Mouse (Mus musculus) heart, embryonic 10.5 days (tissue): ENCODE results near the gene Srf. TPM values are rescaled to one million over a fixed set of nuclear protein-coding genes. Genes with fewer than 3 reads are reported as not detected.
A peak's percentile ranks its signal among the peaks of the same experiment; 100 is the strongest.
"Not testable (repeated sequence)": the region's sequence is repeated elsewhere in the genome, so short reads cannot be mapped to it uniquely, and the experiment has no call there.

Experiments used
- DNase-seq: peaks from one replicate; pipeline ENCODE4 v3.0.0-alpha.2; 2017; ENCODE audit warnings: low spot score
- H3K27ac ChIP-seq: fragments of 300-500 bp; sonication (generic); 2 replicates; pipeline ENCODE4 v1.5.1; 2016; ENCODE audit warnings: mild to moderate bottlenecking
- H3K27me3 ChIP-seq: fragments of 300-500 bp; sonication (generic); 2 replicates; pipeline ENCODE4 v1.6.1; 2016; ENCODE audit warnings: mild to moderate bottlenecking; ENCODE audit not compliant: poor library complexity, insufficient read depth, severe bottlenecking
- H3K36me3 ChIP-seq: fragments of 300-500 bp; sonication (generic); 2 replicates; pipeline ENCODE4 v1.6.1; 2016; ENCODE audit warnings: mild to moderate bottlenecking, moderate library complexity
- H3K4me1 ChIP-seq: fragments of 300-500 bp; sonication (generic); 2 replicates; pipeline ENCODE4 v1.6.1; 2016; ENCODE audit warnings: mild to moderate bottlenecking
- H3K4me3 ChIP-seq: fragments of 300-500 bp; sonication (generic); 2 replicates; pipeline ENCODE4 v1.5.1; 2016; ENCODE audit warnings: mild to moderate bottlenecking, moderate library complexity
- H3K9me3 ChIP-seq: fragments of 300-500 bp; sonication (generic); 2 replicates; pipeline ENCODE4 v1.6.1; 2016; ENCODE audit warnings: mild to moderate bottlenecking, moderate library complexity
- WGBS: fragments of 180-500 bp; shearing (Covaris S2); methylation state at CpG from one replicate; pipeline ENCODE4 v1.1.7; 2016; 5-methylcytosine and 5-hydroxymethylcytosine counted together
- polyA plus RNA-seq: library from polyadenylated mRNA; unstranded; fragments of >200 nt; fragmentation: Nextera tagmentation; extraction: Ambion mirVana; gene quantifications from 2 replicates; pipeline ENCODE4 v1.2.1, GENCODE M21; 2016

Gene Srf
- polyA plus RNA-seq, 1 experiment from 2014 or later = 15.7 TPM

DNA sequence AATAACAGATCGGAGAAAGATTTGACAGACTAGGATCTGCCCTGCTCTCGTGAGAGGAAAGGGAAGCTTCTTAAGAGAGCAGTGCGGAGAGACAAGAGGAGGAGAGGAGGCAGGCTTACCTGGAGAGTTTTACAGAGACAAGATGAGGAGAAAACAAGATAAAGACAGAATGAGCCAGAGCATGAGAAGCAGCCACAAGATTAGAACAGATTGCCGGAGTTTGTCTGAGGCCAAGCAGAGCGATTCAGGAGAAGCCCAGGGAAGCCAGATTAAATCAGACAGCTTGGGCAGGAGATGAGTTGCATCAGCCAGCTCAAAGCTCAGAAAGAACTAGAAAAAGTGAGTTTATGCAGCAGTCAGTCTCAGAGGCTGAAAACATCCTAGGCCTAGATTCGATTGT, 32.9 kb upstream of the Srf start:
- Histone ChIP-seq H3K27me3 (no peaks in the 10 kb centered on the region), H3K27ac (no peak overlapping the region), H3K4me1 (peaks cover 17% of the 10 kb centered on the region), H3K4me3 (no peak overlapping the region), H3K9me3 (no peaks in the 10 kb centered on the region), H3K36me3 (peaks cover 77% of the 10 kb centered on the region)
- DNase-seq = no peak
- WGBS = 82% methylated on average over 6 of the region's 6 CpGs

DNA sequence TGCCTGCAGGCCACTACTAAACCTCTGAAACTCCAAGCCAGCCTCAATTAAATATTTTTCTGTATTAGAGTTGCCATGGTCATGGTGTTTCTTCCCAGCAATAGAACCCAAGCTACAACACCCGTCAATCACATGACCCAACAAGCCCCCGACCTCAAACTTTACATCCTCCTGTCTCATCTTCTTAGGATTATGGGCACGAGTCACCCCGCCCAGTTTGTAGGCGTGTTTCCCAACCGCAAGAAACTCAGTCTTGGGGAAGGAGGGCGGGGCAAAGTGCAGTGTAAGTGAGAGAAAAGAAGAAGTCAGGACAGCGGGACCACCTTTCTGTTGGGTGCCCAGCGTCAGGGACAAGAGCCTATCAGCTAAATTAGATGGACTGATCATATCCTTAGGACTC, 32.2 kb upstream of the Srf start:
- no peak for DNase-seq
- 80% methylated on average over 9 of the region's 9 CpGs for WGBS
- H3K27ac ChIP-seq = no peak overlapping the region
- no peak overlapping the region for H3K4me3 ChIP-seq
- peaks cover 14% of the 10 kb centered on the region for H3K4me1 ChIP-seq
- H3K27me3 ChIP-seq = no peaks in the 10 kb centered on the region
- H3K9me3 ChIP-seq = no peaks in the 10 kb centered on the region
- peaks cover 78% of the 10 kb centered on the region for H3K36me3 ChIP-seq

DNA sequence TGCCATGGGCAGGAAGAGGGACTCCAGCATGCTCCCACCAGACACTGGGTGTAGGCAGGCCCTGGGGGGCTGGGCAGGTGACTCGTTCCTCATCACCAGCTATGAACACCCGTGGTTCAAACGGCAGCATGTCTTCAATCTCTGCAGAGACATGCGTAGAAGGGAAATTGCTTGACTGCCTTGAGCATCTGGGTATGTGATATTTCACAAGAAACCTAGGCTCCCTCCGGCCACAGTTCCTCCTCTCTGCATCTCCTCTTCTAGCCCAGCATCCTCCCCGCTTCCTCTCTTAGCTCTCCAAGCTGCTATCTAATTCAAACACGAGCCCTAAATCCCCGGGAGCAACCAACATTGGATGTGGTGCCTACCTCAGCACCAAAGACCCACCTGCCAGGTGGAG, 30.4 kb upstream of the Srf start:
- Histone ChIP-seq H3K27ac (no peak overlapping the region), H3K9me3 (no peaks in the 10 kb centered on the region), H3K4me3 (no peak overlapping the region), H3K4me1 (peaks cover 3% of the 10 kb centered on the region; the same call in 1 of the 2 replicates), H3K36me3 (peaks cover 85% of the 10 kb centered on the region), H3K27me3 (no peaks in the 10 kb centered on the region)
- WGBS = 86% methylated on average over 8 of the region's 8 CpGs
- no peak for DNase-seq

DNA sequence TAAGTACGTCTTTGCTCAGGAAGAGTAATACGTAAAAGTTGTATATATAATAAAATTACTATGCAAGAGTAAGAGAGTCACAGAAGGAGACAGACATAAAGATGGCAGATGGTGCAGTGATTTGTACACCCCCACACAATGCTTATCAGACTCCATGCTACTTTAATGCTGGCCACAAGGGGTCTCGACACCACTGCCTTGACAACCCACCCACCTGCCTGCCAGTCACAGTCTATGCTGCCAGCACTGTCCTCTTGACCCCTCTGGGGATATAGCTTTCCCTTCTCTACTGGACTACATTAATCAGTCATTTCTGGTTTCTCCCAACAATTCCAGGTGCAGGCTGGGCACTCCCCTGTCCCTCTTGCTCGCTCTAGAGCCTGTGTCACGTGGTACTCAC, 22.7 kb upstream of the Srf start:
- DNase-seq = no peak
- no peak overlapping the region for H3K27ac ChIP-seq
- H3K4me1 ChIP-seq = no peaks in the 10 kb centered on the region
- H3K9me3 ChIP-seq = no peaks in the 10 kb centered on the region
- H3K4me3 ChIP-seq = no peak overlapping the region
- WGBS = 77% methylated on average over 5 of the region's 5 CpGs
- no peaks in the 10 kb centered on the region for H3K27me3 ChIP-seq
- H3K36me3 ChIP-seq = peaks cover 85% of the 10 kb centered on the region

DNA sequence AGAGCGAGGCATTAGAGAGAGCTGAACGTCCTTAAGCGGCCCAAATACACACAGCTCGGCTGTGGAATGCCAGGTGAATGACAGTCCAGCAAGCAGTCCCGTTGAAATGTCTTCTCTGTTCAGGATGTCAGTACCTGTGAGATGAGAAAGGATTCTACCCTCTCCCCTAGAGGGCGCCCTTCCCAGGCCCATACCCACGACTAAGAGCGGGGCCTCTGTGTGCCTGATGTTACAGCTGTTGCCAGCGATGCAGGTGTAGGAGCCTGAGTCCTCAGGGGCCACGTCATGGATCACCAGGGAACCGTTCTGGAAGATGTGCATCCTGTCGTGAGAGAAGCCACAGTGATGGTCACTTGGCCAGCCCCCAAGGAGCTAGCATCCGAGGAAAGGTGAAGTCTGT, 20.1 kb upstream of the Srf start:
- Histone ChIP-seq H3K4me1 (no peaks in the 10 kb centered on the region), H3K27me3 (no peaks in the 10 kb centered on the region), H3K27ac (no peak overlapping the region), H3K4me3 (no peak overlapping the region), H3K36me3 (peaks cover 90% of the 10 kb centered on the region), H3K9me3 (no peaks in the 10 kb centered on the region)
- 83% methylated on average over 13 of the region's 13 CpGs for WGBS
- DNase-seq = no peak

- 84% methylated on average over 7 of the region's 7 CpGs for WGBS
- no peak for DNase-seq
- Histone ChIP-seq H3K4me1 (no peaks in the 10 kb centered on the region), H3K4me3 (no peak overlapping the region), H3K27ac (no peak overlapping the region), H3K9me3 (no peaks in the 10 kb centered on the region), H3K27me3 (no peaks in the 10 kb centered on the region), H3K36me3 (peaks cover 90% of the 10 kb centered on the region)
Measured at GRCm38 (mm10) chr17:46574535-46574934, 18.6 kb upstream of the Srf start.

DNA sequence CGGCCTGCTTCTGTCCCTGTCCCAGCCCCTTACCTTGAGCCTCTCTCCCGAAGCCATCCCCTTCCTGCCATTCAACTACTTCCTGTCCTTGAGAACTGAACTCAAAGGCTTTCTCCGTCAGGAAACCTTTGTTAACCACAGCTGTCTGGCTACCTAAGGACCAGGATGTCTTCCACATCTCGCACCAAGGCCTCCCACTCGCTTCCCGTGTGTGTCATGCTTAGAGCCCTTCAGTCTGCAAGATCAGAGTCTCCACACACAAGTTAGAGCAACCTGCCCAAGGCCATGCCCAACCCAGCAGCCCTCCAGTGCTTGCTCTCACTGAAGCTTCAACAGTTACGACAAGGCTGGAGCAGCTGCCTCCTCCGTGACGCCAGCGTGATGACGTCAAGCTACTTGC, 15.0 kb upstream of the Srf start:
- Histone ChIP-seq H3K4me1 (no peaks in the 10 kb centered on the region), H3K4me3 (no peak overlapping the region), H3K36me3 (peaks cover 94% of the 10 kb centered on the region), H3K9me3 (no peaks in the 10 kb centered on the region), H3K27ac (no peak overlapping the region), H3K27me3 (no peaks in the 10 kb centered on the region)
- WGBS = 77% methylated on average over 11 of the region's 11 CpGs
- no peak for DNase-seq

GRCm38 (mm10) chr17:46559146-46559545, 3.2 kb upstream of the Srf start:
- 91% methylated on average over 6 of the region's 6 CpGs for WGBS
- no peak for DNase-seq
- Histone ChIP-seq H3K4me1 (peaks cover 18% of the 10 kb centered on the region), H3K27ac (no peak overlapping the region), H3K4me3 (no peak overlapping the region), H3K27me3 (no peaks in the 10 kb centered on the region), H3K36me3 (peaks cover 10% of the 10 kb centered on the region), H3K9me3 (no peaks in the 10 kb centered on the region)

DNA sequence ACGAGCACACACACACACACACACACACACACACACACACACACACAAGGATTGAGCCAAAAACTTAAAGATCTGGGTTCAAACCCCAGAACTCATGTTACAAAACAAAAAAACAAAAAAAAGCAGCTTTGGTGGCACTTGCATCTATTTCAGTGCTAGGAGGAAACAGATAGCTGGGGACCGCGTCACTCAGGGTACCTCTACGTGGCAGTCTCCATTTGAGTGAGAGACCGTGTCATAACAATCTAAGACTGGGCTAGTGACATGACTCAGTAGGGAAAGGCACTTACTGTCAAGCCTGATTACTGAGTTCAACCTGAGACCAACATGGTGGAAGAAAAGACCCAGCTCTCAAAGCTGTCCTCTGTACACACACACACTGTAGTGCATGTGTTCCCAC, 2.2 kb upstream of the Srf start:
- Histone ChIP-seq H3K4me3 (no peak overlapping the region), H3K27me3 (no peaks in the 10 kb centered on the region), H3K9me3 (no peaks in the 10 kb centered on the region), H3K36me3 (no peaks in the 10 kb centered on the region), H3K27ac (peak overlapping the region; percentile 99; the same call in 1 of the 2 replicates), H3K4me1 (peaks cover 28% of the 10 kb centered on the region)
- 75% methylated on average over 5 of the region's 5 CpGs for WGBS
- no peak for DNase-seq

DNA sequence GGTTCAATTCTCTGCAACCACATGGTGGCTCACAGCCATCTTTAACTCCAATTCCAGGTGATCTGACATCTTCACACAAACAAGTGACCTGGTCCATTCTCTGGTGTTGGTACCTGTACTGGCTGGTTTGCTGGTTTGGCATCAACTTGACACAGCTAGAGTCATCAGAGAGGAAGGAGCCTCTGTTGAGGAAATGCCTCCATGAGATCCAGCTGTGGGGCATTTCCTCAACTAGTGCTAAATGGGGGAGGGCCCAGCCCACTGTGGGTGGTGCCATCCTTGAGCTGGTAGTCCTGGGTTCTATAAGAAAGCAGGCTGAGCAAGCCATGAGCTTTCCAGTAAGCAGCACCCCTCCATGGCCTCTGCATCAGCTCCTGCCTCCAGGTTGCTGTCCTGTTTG, 1.3 kb upstream of the Srf start:
- not testable (repeated sequence) for DNase-seq, H3K9me3 ChIP-seq, H3K4me3 ChIP-seq, H3K36me3 ChIP-seq, H3K27me3 ChIP-seq
- Histone ChIP-seq H3K27ac (peak overlapping the region; percentile 99), H3K4me1 (peaks cover 36% of the 10 kb centered on the region)

DNA sequence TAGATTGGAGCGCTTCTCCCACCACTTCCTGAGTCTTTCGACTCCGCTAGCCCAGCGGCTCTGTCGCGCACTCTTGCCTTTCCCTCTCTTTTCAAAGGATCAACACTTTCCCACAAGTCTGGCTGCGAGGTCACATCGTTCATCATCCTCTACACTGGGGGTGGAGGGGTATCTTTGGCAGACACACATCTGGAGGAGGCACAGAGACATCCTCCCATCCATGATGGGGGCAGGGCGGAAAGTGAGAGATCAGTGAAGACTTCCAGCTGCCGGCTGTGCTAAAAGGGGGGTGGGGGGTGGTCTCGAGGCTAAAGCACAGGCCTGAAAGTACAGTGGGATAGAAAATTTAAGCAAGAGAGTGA, 590 bp upstream of the Srf start:
- peak overlapping the region; percentile 99 for H3K27ac ChIP-seq
- H3K4me3 ChIP-seq = peak overlapping the region; percentile 98
- 0% methylated on average over 11 of the region's 11 CpGs for WGBS
- peaks cover 8% of the 10 kb centered on the region for H3K36me3 ChIP-seq
- no peaks in the 10 kb centered on the region for H3K27me3 ChIP-seq
- H3K4me1 ChIP-seq = peaks cover 43% of the 10 kb centered on the region
- peak; percentile 89 for DNase-seq
- no peaks in the 10 kb centered on the region for H3K9me3 ChIP-seq

DNA sequence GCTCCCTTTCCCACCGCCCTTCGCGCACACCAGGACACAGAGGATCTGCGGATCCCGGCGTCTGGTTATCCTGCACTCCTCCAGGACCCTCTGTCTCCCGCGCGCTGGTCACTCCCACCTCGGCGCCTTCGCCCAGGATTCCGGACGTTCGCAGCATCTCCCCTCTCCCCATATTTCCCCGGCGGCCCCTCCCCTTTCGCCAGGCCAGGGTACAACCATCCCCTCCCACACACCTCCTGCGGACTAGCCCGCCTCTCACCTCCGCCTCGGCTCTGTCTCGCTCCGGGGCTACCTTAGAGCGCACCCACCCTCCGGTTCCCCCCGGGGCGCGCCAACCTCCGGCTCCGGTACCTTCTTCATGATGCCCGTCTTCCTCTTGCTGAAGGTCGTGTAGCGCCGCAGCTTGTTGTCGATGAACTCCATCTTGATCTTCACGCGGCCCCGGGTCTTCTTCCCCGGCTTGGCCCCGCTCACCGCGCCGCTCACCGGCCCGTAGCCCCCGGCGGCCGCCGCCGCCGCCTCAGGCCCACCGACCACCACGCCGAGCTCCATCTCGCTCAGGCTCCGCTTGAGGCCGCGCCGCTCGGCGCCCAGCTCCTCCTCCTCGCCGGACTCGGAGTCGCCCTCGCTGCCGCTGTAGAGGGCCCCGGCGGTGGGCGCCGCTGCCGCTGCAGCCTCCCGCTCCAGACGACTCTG, 850 bp downstream of the Srf start:
- Histone ChIP-seq H3K27me3 (no peaks in the 10 kb centered on the region), H3K4me1 (peaks cover 47% of the 10 kb centered on the region), H3K4me3 (peak overlapping the region; percentile 98), H3K27ac (peak overlapping the region; percentile 99), H3K36me3 (peaks cover 22% of the 10 kb centered on the region), H3K9me3 (no peaks in the 10 kb centered on the region)
- DNase-seq = no peak
- 1% methylated on average over 75 of the region's 75 CpGs for WGBS

- no peak for DNase-seq
- WGBS = 1% methylated on average over 11 of the region's 11 CpGs
Measured at GRCm38 (mm10) chr17:46554646-46554976, 1.4 kb downstream of the Srf start.

GRCm38 (mm10) chr17:46553926-46554325, 2.0 kb downstream of the Srf start:
- Histone ChIP-seq H3K36me3 (peaks cover 33% of the 10 kb centered on the region), H3K9me3 (no peaks in the 10 kb centered on the region), H3K4me1 (peaks cover 48% of the 10 kb centered on the region), H3K27ac (peak overlapping the region; percentile 99), H3K4me3 (peak overlapping the region; percentile 98), H3K27me3 (no peaks in the 10 kb centered on the region)
- WGBS = 45% methylated on average over 3 of the region's 3 CpGs
- no peak for DNase-seq

More at GRCm38 (mm10) chr17:46554646-46554976, 1.4 kb downstream of the Srf start:
- no peaks in the 10 kb centered on the region for H3K9me3 ChIP-seq
- peak overlapping the region; percentile 98 for H3K4me3 ChIP-seq
- peaks cover 27% of the 10 kb centered on the region for H3K36me3 ChIP-seq
- H3K27ac ChIP-seq = peak overlapping the region; percentile 99
- H3K27me3 ChIP-seq = no peaks in the 10 kb centered on the region
- peaks cover 47% of the 10 kb centered on the region for H3K4me1 ChIP-seq
